Mouse (Mus musculus) MN1 (cell line): Measurements from ENCODE around the gene Olfr1359.
A peak's percentile ranks its signal among the peaks of the same experiment; 100 is the strongest.

Source experiments
- DNase-seq: peaks from one replicate; pipeline ENCODE4 v3.0.0-alpha.2; 2016; ENCODE audit warnings: low spot score

Gene Olfr1359

GRCm38 (mm10) chr13:21697811-21698210, at the start of gene Olfr1359:
Olfr1359 (plus strand) TSS chr13:21698111.
- DNase-seq: no peak

GRCm38 (mm10) chr13:21663286-21663685, 34.6 kb upstream of the Olfr1359 start, which contains the start of gene Olfr1361:
Olfr1361 (minus strand) TSS chr13:21663386.
- no peak for DNase-seq

GRCm38 (mm10) chr13:21677305-21677704, 20.6 kb upstream of the Olfr1359 start, which contains the start of gene Olfr1360:
Olfr1360 (minus strand) TSS chr13:21677405.
- DNase-seq: no peak

GRCm38 (mm10) chr13:21706669-21707068, 8.8 kb downstream of the Olfr1359 start:
- no peak for DNase-seq

GRCm38 (mm10) chr13:21710031-21710711, 12.3 kb downstream of the Olfr1359 start:
- DNase-seq: peak; percentile 86

- DNase-seq: peak; percentile 83
These were observed 13.1 kb downstream of the Olfr1359 start for GRCm38 (mm10) chr13:21710821-21711525.

- no peak for DNase-seq
These were observed 13.8 kb downstream of the Olfr1359 start for GRCm38 (mm10) chr13:21711698-21712097.

- peak; percentile 74 for DNase-seq
These were observed 16.8 kb downstream of the Olfr1359 start for GRCm38 (mm10) chr13:21714725-21715124.

- peak; percentile 48 for DNase-seq
These were observed 17.4 kb downstream of the Olfr1359 start for GRCm38 (mm10) chr13:21715131-21715863.

- peak; percentile 93 for DNase-seq
These were observed 18.1 kb downstream of the Olfr1359 start, which contains the start of the genes Hist1h2bl and Hist1h2ai for GRCm38 (mm10) chr13:21715864-21716539. Hist1h2bl (minus strand) TSS chr13:21716143. Hist1h2ai (plus strand) TSS chr13:21716422.

- peak; percentile 37 for DNase-seq
These were observed 18.9 kb downstream of the Olfr1359 start for GRCm38 (mm10) chr13:21716540-21717391.

- peak; percentile 90 for DNase-seq
These were observed 19.8 kb downstream of the Olfr1359 start, which contains the start of gene Hist1h3h for GRCm38 (mm10) chr13:21717397-21718357. Hist1h3h (plus strand) TSS chr13:21717659.

- DNase-seq: peak; percentile 25
These were observed 20.6 kb downstream of the Olfr1359 start for GRCm38 (mm10) chr13:21718381-21719080.

GRCm38 (mm10) chr13:21721107-21721756, 23.3 kb downstream of the Olfr1359 start:
- peak; percentile 28 for DNase-seq

- peak; percentile 94 for DNase-seq
These were observed 24.0 kb downstream of the Olfr1359 start, which contains the start of gene Hist1h2bm for GRCm38 (mm10) chr13:21721757-21722372. Hist1h2bm (plus strand) TSS chr13:21722044.

- peak; percentile 50 for DNase-seq
These were observed 24.5 kb downstream of the Olfr1359 start for GRCm38 (mm10) chr13:21722373-21722925.
